Mouse (Mus musculus) midbrain, embryonic 14.5 days (tissue): ENCODE measurements around the gene Nmnat2. TPM values are rescaled to one million over a fixed set of nuclear protein-coding genes. Genes with fewer than 3 reads are reported as not detected.

Experiments used
- ATAC-seq: fragments of 200-750 bp; cut with Nextera tagmentation; 2 replicates; pipeline ENCODE4 v1.8.0; 2017; ENCODE audit warnings: moderate number of reproducible peaks, moderate library complexity; ENCODE audit not compliant: low FRiP score, low TSS enrichment
- DNase-seq: peaks from one replicate; pipeline ENCODE4 v3.0.0-alpha.2; 2015
- H3K27ac ChIP-seq: fragments of 300-500 bp; sonication (generic); replicated peaks from 2 replicates; pipeline ENCODE4 v1.5.1; 2014; ENCODE audit warnings: mild to moderate bottlenecking, low read depth, low read length, moderate library complexity
- H3K27me3 ChIP-seq: fragments of 300-500 bp; sonication (generic); 2 replicates; pipeline ENCODE4 v1.6.1; 2014; ENCODE audit warnings: low read length, control low read depth, mixed read lengths; ENCODE audit not compliant: control insufficient read depth, insufficient read depth
- H3K36me3 ChIP-seq: fragments of 300-500 bp; sonication (generic); 2 replicates; pipeline ENCODE4 v1.6.1; 2014; ENCODE audit warnings: low read length, control low read depth; ENCODE audit not compliant: control insufficient read depth, insufficient read depth
- H3K4me1 ChIP-seq: fragments of 300-500 bp; sonication (generic); 2 replicates; pipeline ENCODE4 v1.6.1; 2014; ENCODE audit warnings: mild to moderate bottlenecking, antibody characterized with exemption, low read length, control low read depth; ENCODE audit not compliant: control insufficient read depth, insufficient read depth
- H3K4me2 ChIP-seq: fragments of 300-500 bp; sonication (generic); 2 replicates; pipeline ENCODE4 v1.6.1; 2014; ENCODE audit warnings: mild to moderate bottlenecking, low read length, moderate library complexity
- H3K4me3 ChIP-seq: fragments of 300-500 bp; sonication (generic); replicated peaks from 2 replicates; pipeline ENCODE4 v1.5.1; 2014; ENCODE audit warnings: low read depth, low read length
- H3K9ac ChIP-seq: fragments of 300-500 bp; sonication (generic); replicated peaks from 2 replicates; pipeline ENCODE4 v1.6.1; 2014; ENCODE audit warnings: mild to moderate bottlenecking, low read length, moderate library complexity
- H3K9me3 ChIP-seq: fragments of 300-500 bp; sonication (generic); 2 replicates; pipeline ENCODE4 v1.6.1; 2016; ENCODE audit warnings: low read length, control low read depth, mixed read lengths; ENCODE audit not compliant: control insufficient read depth
- WGBS: fragments of 180-500 bp; shearing (Covaris S2); extraction: QIAGEN DNeasy Blood & Tissue Kit; methylation state at CpG from one replicate; pipeline ENCODE4 v1.1.7; 2014; 5-methylcytosine and 5-hydroxymethylcytosine counted together
- polyA plus RNA-seq: library from polyadenylated mRNA; unstranded; fragments of >200 nt; fragmentation: Nextera tagmentation; extraction: Ambion mirVana; gene quantifications from 2 replicates; pipeline ENCODE4 v1.2.1, GENCODE M21; 2014

Nmnat2 gene
- polyA plus RNA-seq, 1 experiment from 2014 or later = 83.2 TPM

DNA sequence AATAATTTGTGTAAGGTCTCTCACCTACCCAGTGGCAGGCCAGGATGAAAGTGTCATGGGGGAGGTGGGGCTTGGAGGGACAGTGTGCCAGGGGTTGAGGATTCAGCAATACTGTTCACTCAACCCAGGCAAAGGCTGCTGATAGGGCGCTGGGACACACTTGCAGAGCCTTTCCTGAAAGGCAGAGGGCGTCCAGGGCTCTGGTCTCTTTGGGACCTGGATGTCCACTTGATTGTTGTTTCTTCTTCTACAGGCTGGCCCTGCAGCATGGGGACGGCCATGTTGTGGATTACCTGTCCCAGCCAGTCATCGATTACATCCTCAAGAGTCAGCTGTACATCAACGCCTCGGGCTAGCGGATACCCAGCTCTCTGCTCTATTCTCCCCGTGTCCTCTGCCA is 160.5 kb downstream of the Nmnat2 start:
- no peaks in the 10 kb centered on the region for H3K4me1 ChIP-seq
- 86% methylated on average over 8 of the region's 8 CpGs for WGBS
- no peaks in the 10 kb centered on the region for H3K9me3 ChIP-seq
- H3K9ac ChIP-seq = no peak overlapping the region
- H3K27me3 ChIP-seq = no peaks in the 10 kb centered on the region
- no peak overlapping the region for H3K27ac ChIP-seq
- ATAC-seq (no peak), DNase-seq (no peak)
- no peak overlapping the region for H3K4me3 ChIP-seq
- no peak overlapping the region for H3K4me2 ChIP-seq
- peaks cover 13% of the 10 kb centered on the region for H3K36me3 ChIP-seq

DNA sequence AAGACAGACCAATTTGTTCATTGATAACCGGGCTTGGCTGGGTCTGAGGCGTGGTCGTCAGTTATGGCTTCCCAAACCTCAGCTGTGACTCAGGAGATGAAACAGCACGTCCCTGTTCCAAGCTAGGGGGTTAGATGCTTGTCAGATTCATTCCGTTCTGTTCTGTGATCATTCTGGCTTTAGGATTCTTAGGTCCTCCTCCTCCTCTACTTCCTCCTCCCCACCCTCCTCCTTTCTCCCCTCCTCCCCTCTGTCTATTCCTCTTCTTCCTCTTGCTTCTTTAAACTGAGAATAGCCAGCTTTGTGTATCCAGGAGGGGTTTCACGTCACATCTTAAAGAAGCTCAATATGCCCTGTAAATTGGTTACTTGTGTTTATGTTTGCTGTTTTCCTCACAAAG is 165.8 kb downstream of the Nmnat2 start:
- no peak overlapping the region for H3K4me3 ChIP-seq

DNA sequence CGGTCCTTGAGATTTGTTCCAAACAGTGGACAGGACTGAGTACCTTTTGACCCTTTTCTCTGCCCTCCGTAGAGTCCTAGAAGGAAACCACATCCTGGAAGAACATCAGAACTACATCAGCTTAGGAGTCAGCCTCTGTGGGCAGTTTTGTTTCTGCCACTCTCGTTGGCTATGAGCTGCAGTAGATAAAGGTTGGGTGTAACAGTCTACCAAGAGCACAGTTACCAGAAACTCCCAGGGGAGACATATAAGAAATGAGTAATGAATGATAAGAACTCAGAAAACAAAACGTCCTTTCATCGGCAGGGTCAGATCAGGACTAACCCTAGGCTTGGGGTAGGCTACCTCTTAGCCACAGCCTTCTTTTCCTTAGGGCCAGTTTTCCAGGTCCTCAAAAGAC is 166.5 kb downstream of the Nmnat2 start:
- no peak overlapping the region for H3K4me2 ChIP-seq
- H3K27ac ChIP-seq = no peak overlapping the region
- H3K4me1 ChIP-seq = no peaks in the 10 kb centered on the region
- no peaks in the 10 kb centered on the region for H3K9me3 ChIP-seq
- no peak for DNase-seq
- 90% methylated on average over 5 of the region's 5 CpGs for WGBS
- no peak overlapping the region for H3K4me3 ChIP-seq
- no peaks in the 10 kb centered on the region for H3K27me3 ChIP-seq
- no peak overlapping the region for H3K9ac ChIP-seq
- ATAC-seq = no peak
- no peaks in the 10 kb centered on the region for H3K36me3 ChIP-seq

More for the DNA sequence above, 165.8 kb downstream of the Nmnat2 start:
- no peaks in the 10 kb centered on the region for H3K9me3 ChIP-seq
- DNase-seq (no peak), ATAC-seq (no peak)
- no peaks in the 10 kb centered on the region for H3K4me1 ChIP-seq
- no peak overlapping the region for H3K27ac ChIP-seq
- no peaks in the 10 kb centered on the region for H3K27me3 ChIP-seq
- H3K9ac ChIP-seq = no peak overlapping the region
- WGBS = 70% methylated on average over 6 of the region's 6 CpGs
- no peak overlapping the region for H3K4me2 ChIP-seq
- H3K36me3 ChIP-seq = 0 out of 2 replicates have a peak, but pooled peaks cover 2% of the 10 kb centered on the region

DNA sequence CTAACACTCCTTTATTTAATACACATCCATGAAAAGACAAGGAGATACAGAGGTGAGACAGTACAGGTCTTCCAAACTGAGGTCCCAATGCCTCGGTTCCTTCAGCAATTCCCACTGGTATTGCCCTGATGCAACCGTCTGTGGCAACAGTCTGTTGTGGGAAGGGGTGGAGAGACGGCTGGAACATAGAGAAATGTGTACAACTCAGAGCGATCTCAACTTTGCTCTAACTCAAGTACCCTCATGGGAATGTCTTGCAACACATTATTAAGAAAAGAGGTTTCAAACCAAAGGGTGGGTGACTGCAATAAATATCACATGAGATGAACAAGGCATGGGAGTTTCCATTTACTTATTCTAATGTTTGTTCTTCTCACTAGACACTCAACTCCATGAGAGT is 168.0 kb downstream of the Nmnat2 start:
- 89% methylated on average over 4 of the region's 4 CpGs for WGBS
- H3K36me3 ChIP-seq = no peaks in the 10 kb centered on the region
- H3K9ac ChIP-seq = no peak overlapping the region
- H3K4me1 ChIP-seq = no peaks in the 10 kb centered on the region
- no peaks in the 10 kb centered on the region for H3K27me3 ChIP-seq
- ATAC-seq (no peak), DNase-seq (no peak)
- H3K4me2 ChIP-seq = no peak overlapping the region
- H3K9me3 ChIP-seq = no peaks in the 10 kb centered on the region
- H3K4me3 ChIP-seq = no peak overlapping the region
- H3K27ac ChIP-seq = no peak overlapping the region

DNA sequence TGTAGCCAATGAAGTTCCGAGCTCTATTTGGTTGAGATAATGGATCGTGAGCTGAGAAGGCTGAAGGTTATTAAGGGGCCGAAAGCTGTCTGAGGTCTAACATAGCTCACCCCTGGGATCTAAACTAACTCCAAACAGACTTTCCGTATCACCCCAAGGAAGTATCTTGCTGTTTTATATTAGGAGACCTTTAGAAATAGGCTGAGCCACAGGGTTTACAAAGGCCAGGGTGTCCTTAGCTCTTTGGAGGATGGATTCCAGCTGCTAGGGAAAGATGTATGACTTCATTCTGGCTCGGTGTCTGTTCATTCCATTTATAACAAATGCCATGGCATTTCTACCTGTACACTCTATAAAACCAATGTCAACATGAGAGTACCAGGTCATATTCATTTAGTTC is 169.7 kb downstream of the Nmnat2 start:
- DNase-seq = no peak
- ATAC-seq = no peak
- Histone ChIP-seq H3K4me1 (no peaks in the 10 kb centered on the region), H3K9me3 (no peaks in the 10 kb centered on the region), H3K27me3 (no peaks in the 10 kb centered on the region), H3K4me2 (no peak overlapping the region), H3K27ac (no peak overlapping the region), H3K4me3 (no peak overlapping the region), H3K36me3 (no peaks in the 10 kb centered on the region), H3K9ac (no peak overlapping the region)
- WGBS = 94% methylated on average over 5 of the region's 5 CpGs

DNA sequence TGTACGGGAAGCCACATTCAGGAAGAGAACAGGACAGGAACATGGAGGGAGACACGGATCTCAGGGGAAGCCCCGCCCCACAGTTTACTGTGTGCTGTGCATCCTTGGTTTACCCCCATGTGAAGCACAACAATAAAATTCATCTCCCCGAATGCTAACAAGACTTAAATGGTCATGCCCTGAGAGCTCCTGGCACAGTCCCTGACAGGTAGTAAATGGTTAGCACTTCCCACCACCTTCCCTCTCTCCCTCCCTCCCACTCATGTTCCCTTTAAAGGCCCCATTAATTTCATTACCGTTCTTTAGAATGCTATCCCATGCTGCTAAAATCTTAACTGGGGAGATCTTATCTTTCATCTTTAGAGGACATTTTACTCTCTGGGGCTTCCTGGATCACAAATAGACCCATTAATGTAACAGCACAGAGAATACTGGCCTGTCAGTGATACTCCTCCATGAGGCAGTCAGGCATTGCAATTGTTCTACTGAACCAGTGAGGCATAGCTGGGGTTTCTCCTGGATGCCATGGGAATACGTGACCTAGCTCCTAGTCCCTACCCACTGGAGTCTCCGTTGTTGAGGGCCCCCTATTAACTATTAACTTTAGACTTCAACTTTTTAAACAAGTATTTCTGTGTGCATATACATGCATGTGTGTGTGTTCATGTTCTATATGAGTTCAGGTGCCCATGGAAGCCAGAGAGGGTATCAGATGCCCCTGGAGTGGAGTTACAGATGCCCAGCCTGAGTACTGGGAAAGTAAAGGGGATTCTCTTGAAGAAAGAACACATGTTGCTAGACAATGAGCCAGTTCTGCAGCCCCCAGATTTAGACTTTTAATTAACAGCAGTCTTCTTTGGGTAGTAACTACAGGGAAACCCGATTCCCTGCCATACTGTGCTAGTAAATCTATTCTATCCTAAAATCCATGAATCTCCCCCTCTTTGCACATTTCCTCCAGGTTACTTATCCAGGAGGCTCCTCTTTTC is 170.8 kb downstream of the Nmnat2 start:
- ATAC-seq (no peak), DNase-seq (no peak)
- H3K4me3 ChIP-seq = no peak overlapping the region
- H3K9ac ChIP-seq = no peak overlapping the region
- no peaks in the 10 kb centered on the region for H3K27me3 ChIP-seq
- H3K27ac ChIP-seq = no peak overlapping the region
- H3K36me3 ChIP-seq = no peaks in the 10 kb centered on the region
- no peaks in the 10 kb centered on the region for H3K4me1 ChIP-seq
- H3K9me3 ChIP-seq = no peaks in the 10 kb centered on the region
- 71% methylated on average over 8 of the region's 8 CpGs for WGBS
- no peak overlapping the region for H3K4me2 ChIP-seq

DNA sequence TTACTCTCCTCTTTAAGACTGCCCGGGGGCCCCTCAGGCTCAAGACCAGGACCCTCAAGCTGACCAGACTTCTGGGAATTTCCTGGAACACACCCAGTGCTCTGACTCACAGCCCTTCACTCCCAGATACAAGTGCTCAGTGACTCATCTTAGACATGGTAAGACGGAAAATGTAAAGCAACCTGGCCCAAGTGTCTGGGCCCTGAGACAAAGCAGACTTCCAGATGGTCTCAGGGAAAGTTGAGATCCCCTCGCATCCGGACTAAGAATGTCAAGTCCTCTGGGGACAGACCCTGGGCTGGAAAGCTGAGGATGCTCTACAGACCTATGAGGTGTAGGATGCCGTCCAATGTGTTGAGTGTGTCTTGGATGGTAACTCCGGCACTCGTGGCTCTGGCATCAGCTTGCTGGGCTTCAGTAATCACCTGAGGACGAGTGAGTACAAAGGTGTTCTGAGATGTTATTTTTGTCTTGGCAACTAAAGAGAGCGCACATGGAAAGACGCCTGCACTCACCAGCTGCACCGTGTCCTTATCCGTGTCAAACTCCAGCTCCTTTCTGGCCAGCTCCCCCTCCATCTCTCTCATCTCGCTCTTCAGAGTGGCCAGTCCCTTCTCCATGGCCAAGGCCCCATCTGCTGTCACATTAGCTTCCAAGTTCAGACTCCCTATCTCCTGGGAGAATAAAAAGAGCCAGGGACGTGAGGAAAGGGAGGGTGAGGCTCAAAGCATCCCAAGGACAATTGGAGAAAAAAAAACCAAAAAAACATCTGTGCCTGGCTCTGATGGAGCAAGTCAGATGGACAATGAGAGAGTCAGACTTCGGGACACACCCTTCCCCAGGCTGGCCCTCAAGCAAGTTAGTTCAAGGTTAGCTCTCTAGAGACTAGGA is 171.9 kb downstream of the Nmnat2 start:
- Histone ChIP-seq H3K4me3 (no peak overlapping the region), H3K4me2 (no peak overlapping the region), H3K9ac (no peak overlapping the region), H3K27ac (no peak overlapping the region), H3K4me1 (no peaks in the 10 kb centered on the region), H3K27me3 (no peaks in the 10 kb centered on the region), H3K9me3 (no peaks in the 10 kb centered on the region), H3K36me3 (no peaks in the 10 kb centered on the region)
- WGBS = 92% methylated on average over 15 of the region's 15 CpGs
- no peak for DNase-seq
- ATAC-seq = no peak

DNA sequence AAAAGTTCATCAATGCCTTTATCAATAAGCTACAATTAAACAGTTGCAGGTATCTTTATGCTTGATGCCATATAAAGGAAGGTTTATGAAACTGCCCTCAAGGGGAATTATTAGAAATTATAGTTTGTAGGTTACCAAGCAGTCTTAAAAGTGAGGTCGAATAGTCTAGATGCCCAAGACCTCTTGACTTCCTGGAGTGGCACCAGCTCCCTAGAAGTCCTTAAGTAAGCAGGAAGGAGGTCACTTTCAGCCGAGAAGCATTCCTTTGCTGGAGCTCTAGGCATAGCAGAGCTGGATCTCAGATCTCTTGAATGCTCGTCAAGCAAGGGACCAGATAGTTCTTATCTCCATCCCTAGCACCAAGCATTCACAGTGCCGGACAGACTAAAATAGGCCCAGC is 172.8 kb downstream of the Nmnat2 start:
- H3K27ac ChIP-seq = no peak overlapping the region
- no peak overlapping the region for H3K4me3 ChIP-seq
- no peaks in the 10 kb centered on the region for H3K9me3 ChIP-seq
- WGBS = 87% methylated on average over 4 of the region's 4 CpGs
- no peak overlapping the region for H3K9ac ChIP-seq
- H3K27me3 ChIP-seq = no peaks in the 10 kb centered on the region
- no peak overlapping the region for H3K4me2 ChIP-seq
- no peaks in the 10 kb centered on the region for H3K4me1 ChIP-seq
- no peak for ATAC-seq
- no peak for DNase-seq
- H3K36me3 ChIP-seq = no peaks in the 10 kb centered on the region
